Mouse (Mus musculus) forebrain, embryonic 11.5 days (tissue): ENCODE data around the gene Ccdc102a. TPM values are rescaled to one million over a fixed set of nuclear protein-coding genes. Genes with fewer than 3 reads are reported as not detected.

Experiments
- ATAC-seq: fragments of 200-750 bp; cut with Nextera tagmentation; replicated peaks from 2 replicates; pipeline ENCODE4 v1.8.0; 2017; ENCODE audit warnings: moderate TSS enrichment; ENCODE audit not compliant: low FRiP score
- DNase-seq: peaks from one replicate; pipeline ENCODE4 v3.0.0-alpha.2; 2017; ENCODE audit warnings: low spot score
- H3K27ac ChIP-seq: fragments of 300-500 bp; sonication (generic); 2 replicates; pipeline ENCODE4 v1.5.1; 2014; ENCODE audit warnings: low read depth, low read length
- H3K27me3 ChIP-seq: fragments of 300-500 bp; sonication (generic); 2 replicates; pipeline ENCODE4 v1.6.1; 2014; ENCODE audit warnings: mild to moderate bottlenecking, low read length, mixed read lengths; ENCODE audit not compliant: control insufficient read depth, insufficient read depth
- H3K36me3 ChIP-seq: fragments of 300-500 bp; sonication (generic); 2 replicates; pipeline ENCODE4 v1.6.1; 2014; ENCODE audit warnings: mild to moderate bottlenecking, low read length, moderate library complexity, mixed read lengths; ENCODE audit not compliant: control insufficient read depth, insufficient read depth
- H3K4me1 ChIP-seq: fragments of 300-500 bp; sonication (generic); replicated peaks from 2 replicates; pipeline ENCODE4 v1.6.1; 2014; ENCODE audit warnings: low read length, mixed read lengths; ENCODE audit not compliant: control insufficient read depth, insufficient read depth
- H3K4me2 ChIP-seq: fragments of 300-500 bp; sonication (generic); 2 replicates; pipeline ENCODE4 v1.6.1; 2014; ENCODE audit warnings: low read depth, mild to moderate bottlenecking, low read length, moderate library complexity, mixed read lengths; ENCODE audit not compliant: severe bottlenecking
- H3K4me3 ChIP-seq: fragments of 300-500 bp; sonication (generic); 2 replicates; pipeline ENCODE4 v1.5.1; 2014; ENCODE audit warnings: low read depth, low read length
- H3K9ac ChIP-seq: fragments of 300-500 bp; sonication (generic); 2 replicates; pipeline ENCODE4 v1.6.1; 2014; ENCODE audit warnings: low read length
- H3K9me3 ChIP-seq: fragments of 300-500 bp; sonication (generic); 2 replicates; pipeline ENCODE4 v1.6.1; 2016; ENCODE audit warnings: low read length, mixed read lengths; ENCODE audit not compliant: control insufficient read depth
- WGBS: fragments of 180-500 bp; shearing (Covaris S2); extraction: QIAGEN DNeasy Blood & Tissue Kit; methylation state at CpG from one replicate; pipeline ENCODE4 v1.1.7; 2014; 5-methylcytosine and 5-hydroxymethylcytosine counted together
- polyA plus RNA-seq: library from polyadenylated mRNA; unstranded; fragments of >200 nt; fragmentation: Nextera tagmentation; extraction: Ambion mirVana; gene quantifications from 2 replicates; pipeline ENCODE4 v1.2.1, GENCODE M21; 2014

Ccdc102a gene
- polyA plus RNA-seq, 1 experiment from 2014 or later, result 18.8 TPM

DNA sequence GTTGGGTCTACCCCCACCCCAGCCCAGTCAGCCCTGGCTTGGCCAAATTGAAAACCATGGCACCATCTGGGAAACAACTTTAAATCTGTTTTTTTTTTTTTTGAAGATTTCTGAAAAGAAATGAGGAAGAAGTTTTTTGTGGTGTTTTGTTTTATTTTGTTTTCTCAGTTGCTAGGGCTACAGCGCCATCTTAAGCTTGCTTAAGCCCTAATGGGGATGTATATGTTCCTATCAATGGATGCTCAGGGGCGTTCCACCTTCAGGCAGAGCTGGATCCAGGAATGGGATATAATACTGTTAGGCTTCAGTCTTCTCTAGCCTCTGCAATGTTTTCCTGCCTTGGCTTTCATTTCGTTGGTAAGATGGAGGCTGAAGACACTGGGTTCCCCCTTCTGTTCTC lies 17.3 kb upstream of the Ccdc102a start:
- ATAC-seq (no peak), DNase-seq (no peak)
- no peaks in the 10 kb centered on the region for H3K27me3 ChIP-seq
- no peak overlapping the region for H3K4me2 ChIP-seq
- WGBS, result 91% methylated on average over 3 of the region's 3 CpGs
- H3K36me3 ChIP-seq, result no peaks in the 10 kb centered on the region
- no peak overlapping the region for H3K27ac ChIP-seq
- no peaks in the 10 kb centered on the region for H3K4me1 ChIP-seq
- no peaks in the 10 kb centered on the region for H3K9me3 ChIP-seq
- H3K4me3 ChIP-seq, result no peak overlapping the region
- no peak overlapping the region for H3K9ac ChIP-seq

DNA sequence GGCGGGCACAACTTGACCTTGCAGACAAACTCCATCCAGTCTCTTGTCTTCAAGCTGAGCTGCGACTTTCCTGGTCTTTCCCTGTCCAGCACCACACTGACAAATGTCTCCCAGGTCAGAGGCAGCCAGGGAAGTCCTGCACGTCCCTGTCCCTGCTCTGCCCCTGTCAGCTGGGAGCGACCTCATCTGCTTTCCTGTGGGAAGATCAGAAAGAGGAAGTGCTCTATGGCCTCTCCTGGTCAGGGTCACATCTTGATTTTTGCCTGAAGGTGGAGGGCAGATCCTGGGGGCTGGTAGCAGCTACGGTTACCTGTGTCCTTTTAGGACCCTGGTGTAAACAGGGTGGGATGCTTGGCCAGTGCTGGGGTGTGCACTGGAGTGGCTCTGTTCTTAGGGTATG lies 16.0 kb upstream of the Ccdc102a start:
- Histone ChIP-seq H3K27me3 (no peaks in the 10 kb centered on the region), H3K4me2 (no peak overlapping the region), H3K9me3 (no peaks in the 10 kb centered on the region), H3K36me3 (no peaks in the 10 kb centered on the region), H3K9ac (no peak overlapping the region), H3K4me1 (no peaks in the 10 kb centered on the region), H3K4me3 (no peak overlapping the region), H3K27ac (no peak overlapping the region)
- DNase-seq (no peak), ATAC-seq (no peak)
- WGBS, result 59% methylated on average over 5 of the region's 5 CpGs

DNA sequence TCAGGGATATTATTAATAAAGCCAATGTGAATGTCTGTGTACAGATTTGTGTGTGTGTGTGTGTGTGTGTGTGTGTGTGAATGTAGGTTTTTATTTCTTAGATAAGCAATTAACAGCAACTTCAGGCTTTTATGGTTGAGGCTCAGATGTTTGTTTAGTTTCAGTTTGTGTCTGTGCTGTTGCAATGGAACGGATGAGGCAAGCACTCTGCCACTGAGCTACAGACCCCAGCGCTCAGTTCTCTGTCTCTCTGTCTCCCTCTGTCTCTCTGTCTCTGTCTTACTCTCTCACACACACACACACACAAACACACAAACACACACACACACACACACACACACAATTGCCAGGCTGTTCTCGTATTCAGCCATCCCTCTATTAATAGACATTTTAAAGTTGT lies 10.3 kb upstream of the Ccdc102a start:
- 84% methylated on average over 3 of the region's 3 CpGs for WGBS
- Histone ChIP-seq H3K4me3 (no peak overlapping the region), H3K4me1 (no peaks in the 10 kb centered on the region), H3K9me3 (no peaks in the 10 kb centered on the region), H3K4me2 (no peak overlapping the region), H3K27ac (no peak overlapping the region), H3K9ac (no peak overlapping the region), H3K36me3 (no peaks in the 10 kb centered on the region), H3K27me3 (no peaks in the 10 kb centered on the region)
- ATAC-seq (no peak), DNase-seq (no peak)

DNA sequence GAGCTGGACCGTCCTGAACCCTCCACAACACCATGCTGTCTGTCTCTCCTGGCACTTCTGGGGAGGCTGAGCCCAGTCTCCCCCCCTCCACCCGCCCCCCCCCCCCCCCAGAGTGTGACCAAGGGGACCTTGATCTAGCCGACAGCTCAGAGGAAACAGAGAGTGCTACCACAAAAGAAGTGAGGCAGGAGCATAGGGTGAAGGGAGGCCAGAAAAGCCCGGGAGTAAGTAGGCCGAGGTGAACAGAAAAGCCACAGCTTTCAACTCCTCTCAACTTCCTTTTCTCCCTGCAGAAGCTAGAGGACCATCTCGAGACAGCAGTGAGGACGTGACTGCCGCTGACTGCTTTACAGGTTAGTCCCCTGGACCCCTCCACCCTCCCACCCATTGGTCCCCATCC lies 5.5 kb upstream of the Ccdc102a start, which contains the start of gene Adgrg5:
Gene Adgrg5, plus strand, starts transcription at position 290 of the 400 bp plus-strand sequence.
- Histone ChIP-seq H3K27ac (no peak within 1 kb of the TSS), H3K9ac (no peak within 1 kb of the TSS)
- WGBS, result 59% methylated on average over 7 of the region's 8 CpGs

DNA sequence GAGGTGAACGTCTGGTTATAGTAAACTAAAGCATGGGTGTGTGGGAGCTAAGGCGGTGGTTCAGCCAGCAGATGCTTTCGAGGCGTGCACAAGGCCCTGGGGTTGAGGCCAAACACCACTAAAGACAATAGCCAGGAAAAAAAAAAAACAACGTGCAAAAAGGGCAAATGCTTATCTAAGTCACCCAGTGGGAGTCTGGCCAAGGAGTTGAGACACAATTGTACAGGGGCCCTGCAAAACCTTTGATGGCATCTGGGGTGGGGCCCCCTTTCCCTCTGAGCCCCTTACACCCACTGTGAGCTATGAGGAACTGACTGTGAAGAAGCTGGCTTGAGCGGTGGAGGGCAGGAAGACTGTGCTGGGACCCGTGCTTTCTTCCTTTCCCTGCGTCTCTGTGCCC lies 4.7 kb upstream of the Ccdc102a start:
- H3K4me2 ChIP-seq, result no peak overlapping the region
- no peaks in the 10 kb centered on the region; the same call in 1 of the 2 replicates for H3K27me3 ChIP-seq
- H3K4me3 ChIP-seq, result no peak overlapping the region
- no peak overlapping the region for H3K9ac ChIP-seq
- WGBS, result 43% methylated on average over 8 of the region's 8 CpGs
- no peaks in the 10 kb centered on the region for H3K36me3 ChIP-seq
- no peak for DNase-seq
- H3K4me1 ChIP-seq, result no peaks in the 10 kb centered on the region
- no peak for ATAC-seq
- H3K9me3 ChIP-seq, result no peaks in the 10 kb centered on the region
- H3K27ac ChIP-seq, result no peak overlapping the region

More for the DNA sequence above, 5.5 kb upstream of the Ccdc102a start, which contains the start of gene Adgrg5:
- H3K4me1 ChIP-seq, result no peaks in the 10 kb centered on the region
- H3K27me3 ChIP-seq, result no peaks in the 10 kb centered on the region
- no peak within 1 kb of the TSS for H3K4me3 ChIP-seq
- no peaks in the 10 kb centered on the region for H3K36me3 ChIP-seq
- H3K9me3 ChIP-seq, result no peaks in the 10 kb centered on the region
- DNase-seq, result no peak
- H3K4me2 ChIP-seq, result no peak within 1 kb of the TSS
- no peak for ATAC-seq

DNA sequence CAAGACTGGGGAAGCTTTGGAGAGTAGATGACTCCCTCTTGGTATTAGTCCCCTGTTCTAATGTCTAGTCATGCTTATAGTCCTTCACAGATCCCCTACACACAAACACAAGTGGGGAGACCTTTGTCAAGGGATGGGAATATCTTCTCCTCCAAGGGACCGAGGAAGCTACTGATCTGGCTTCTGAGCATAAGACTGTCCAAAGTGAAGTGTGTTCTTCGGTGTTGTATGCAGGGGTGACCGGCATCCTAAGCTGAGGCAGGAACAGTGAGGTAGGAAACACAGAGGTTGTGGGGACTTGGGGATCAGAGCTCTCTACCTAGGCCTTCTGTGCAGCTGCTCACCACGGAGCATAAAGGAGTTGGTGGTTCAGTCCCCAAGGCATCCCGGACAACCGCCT lies 4.3 kb upstream of the Ccdc102a start:
- H3K4me1 ChIP-seq, result no peaks in the 10 kb centered on the region
- H3K9me3 ChIP-seq, result no peaks in the 10 kb centered on the region
- no peak overlapping the region for H3K4me3 ChIP-seq
- DNase-seq (no peak), ATAC-seq (no peak)
- H3K27me3 ChIP-seq, result no peaks in the 10 kb centered on the region; the same call in 1 of the 2 replicates
- 0 out of 2 replicates have a peak overlapping the region, but pooled peaks have one; percentile 18 for H3K27ac ChIP-seq
- H3K36me3 ChIP-seq, result no peaks in the 10 kb centered on the region
- 66% methylated on average over 6 of the region's 6 CpGs for WGBS
- H3K9ac ChIP-seq, result no peak overlapping the region
- H3K4me2 ChIP-seq, result no peak overlapping the region

DNA sequence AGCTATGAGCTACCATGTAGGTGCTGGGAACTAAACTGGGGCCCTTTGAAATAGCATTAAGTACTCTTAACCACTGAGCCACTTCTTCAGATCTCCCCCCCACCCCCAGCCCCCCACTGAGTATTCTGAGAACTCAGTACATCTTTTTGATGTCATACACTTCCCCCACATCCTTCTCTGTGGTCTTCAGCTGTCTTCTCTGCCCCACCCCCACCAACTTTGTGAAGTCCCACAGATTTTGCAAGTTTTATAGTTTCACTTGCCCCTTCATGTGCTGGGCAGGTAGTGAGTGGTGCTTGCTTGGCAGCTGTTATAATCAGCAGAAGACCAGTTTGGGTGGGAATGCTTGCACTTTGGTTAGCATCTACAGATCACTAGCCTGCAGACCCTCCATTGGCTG lies 1.4 kb upstream of the Ccdc102a start:
- Histone ChIP-seq H3K36me3 (no peaks in the 10 kb centered on the region), H3K4me2 (no peak overlapping the region), H3K4me1 (peaks cover 3% of the 10 kb centered on the region; the same call in 1 of the 2 replicates), H3K27me3 (peaks cover 2% of the 10 kb centered on the region; the same call in 1 of the 2 replicates), H3K9ac (no peak overlapping the region), H3K27ac (no peak overlapping the region), H3K4me3 (no peak overlapping the region), H3K9me3 (no peaks in the 10 kb centered on the region)
- no peak for DNase-seq
- ATAC-seq, result no peak

DNA sequence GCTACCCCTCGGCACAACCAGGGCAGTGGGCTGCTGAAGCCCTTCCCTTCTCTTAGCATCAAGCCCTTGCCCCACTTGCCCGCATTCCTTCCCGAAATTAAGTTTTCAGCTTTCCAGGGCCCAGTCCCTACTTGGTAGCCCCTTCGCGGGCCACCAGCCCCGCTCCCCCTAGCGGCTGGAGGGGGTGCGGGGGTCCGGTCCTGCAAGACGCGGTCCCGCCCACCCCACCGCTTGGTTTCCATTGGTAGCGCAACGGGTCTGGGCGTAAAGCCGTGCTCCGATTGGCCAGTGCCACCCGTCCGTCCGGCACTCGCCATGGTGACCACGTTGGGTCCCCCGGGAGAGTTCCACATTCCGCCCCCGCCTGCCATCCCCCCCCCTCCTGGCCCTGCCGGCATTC lies 546 bp downstream of the Ccdc102a start:
- DNase-seq, result peak; percentile 99
- Histone ChIP-seq H3K27ac (peak overlapping the region; percentile 25; the same call in 1 of the 2 replicates), H3K4me1 (peaks cover 12% of the 10 kb centered on the region; the same call in 1 of the 2 replicates), H3K9me3 (no peaks in the 10 kb centered on the region), H3K4me2 (peak overlapping the region; percentile 94), H3K36me3 (no peaks in the 10 kb centered on the region), H3K27me3 (peaks cover 20% of the 10 kb centered on the region), H3K9ac (peak overlapping the region; percentile 86), H3K4me3 (peak overlapping the region; percentile 71)
- WGBS, result under 1% methylated on average over 27 of the region's 27 CpGs
- ATAC-seq, result peak; percentile 97

DNA sequence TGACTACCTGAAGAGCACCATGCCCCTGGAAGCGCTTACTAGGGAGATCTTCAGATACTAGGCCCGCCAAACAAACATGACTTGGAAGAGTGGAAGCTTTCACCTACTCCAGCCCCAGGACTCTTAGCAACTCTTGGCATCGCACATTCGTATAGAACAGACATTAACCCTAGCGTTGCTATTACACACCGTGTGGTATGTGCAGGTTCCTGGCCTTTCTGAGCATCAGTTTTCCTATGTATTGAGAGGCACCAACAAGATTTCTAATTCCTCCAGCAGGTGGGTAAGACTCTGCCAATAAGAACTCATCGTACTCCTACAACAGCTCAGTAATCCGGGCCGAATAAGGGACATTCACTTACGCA lies 956 bp downstream of the Ccdc102a start:
- Histone ChIP-seq H3K4me1 (peaks cover 12% of the 10 kb centered on the region; the same call in 1 of the 2 replicates), H3K27ac (no peak overlapping the region)
- ATAC-seq, result no peak

More for the DNA sequence above, 956 bp downstream of the Ccdc102a start:
- 6% methylated on average over 10 of the region's 10 CpGs for WGBS
- H3K27me3 ChIP-seq, result peaks cover 24% of the 10 kb centered on the region
- peak overlapping the region; percentile 86 for H3K9ac ChIP-seq
- H3K36me3 ChIP-seq, result no peaks in the 10 kb centered on the region
- no peaks in the 10 kb centered on the region for H3K9me3 ChIP-seq
- H3K4me3 ChIP-seq, result peak overlapping the region; percentile 71
- no peak for DNase-seq
- H3K4me2 ChIP-seq, result peak overlapping the region; percentile 94
